Mouse (Mus musculus) spleen, postnatal 36 days (tissue): ENCODE measurements around the gene Whamm.

ENCODE experiments used
- DNase-seq, 2 experiments: peaks; one replicate each; pipeline ENCODE4 v3.0.0; 2022; ENCODE audit warnings: low spot score in 2 of 2, mixed read lengths in 1 of 2

Whamm gene

DNA sequence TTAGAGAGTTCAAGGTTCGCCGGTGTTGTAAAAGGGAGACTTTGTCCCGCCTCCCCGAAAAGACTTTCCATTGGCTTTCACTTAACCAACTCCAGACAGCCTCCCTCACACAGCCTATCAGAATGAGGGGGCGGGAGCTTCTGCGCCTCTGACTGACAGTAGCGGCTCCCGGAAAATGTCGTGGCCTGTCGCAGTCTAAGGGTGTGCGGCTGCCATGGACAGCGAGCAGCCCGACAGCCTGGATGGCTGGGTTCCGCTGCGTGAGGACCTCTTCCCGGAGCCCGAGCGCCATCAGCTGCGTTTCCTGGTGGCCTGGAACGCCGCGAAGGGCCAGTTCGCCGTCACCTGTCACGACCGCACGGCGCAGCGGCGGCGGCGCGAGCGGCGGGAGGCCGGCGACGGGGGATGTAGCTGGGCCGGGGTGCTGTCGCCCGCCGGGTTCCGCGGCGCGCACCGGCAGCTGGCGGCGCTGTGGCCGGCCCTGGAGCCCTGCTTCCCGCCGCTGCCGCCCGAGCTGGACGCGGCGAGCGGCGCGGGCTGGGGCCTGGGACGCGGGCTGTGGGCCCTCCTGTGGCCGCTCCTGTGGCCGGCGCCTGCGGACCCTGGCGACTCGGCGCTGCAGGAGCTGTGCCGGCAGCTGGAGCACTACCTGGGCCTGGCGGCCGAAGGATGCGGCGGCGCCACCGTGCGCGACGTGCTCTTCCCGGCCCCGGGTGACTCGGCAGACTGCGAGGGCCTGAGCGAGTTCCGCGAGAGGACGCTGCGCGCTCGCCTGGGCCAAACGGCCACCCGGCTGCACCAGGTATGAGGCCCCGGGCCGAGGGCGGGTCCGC, at the start of gene Whamm:
Whamm (plus strand) TSS at position 159 of the 833 bp plus-strand sequence.
- DNase-seq: peak; percentile 94 to 95

DNA sequence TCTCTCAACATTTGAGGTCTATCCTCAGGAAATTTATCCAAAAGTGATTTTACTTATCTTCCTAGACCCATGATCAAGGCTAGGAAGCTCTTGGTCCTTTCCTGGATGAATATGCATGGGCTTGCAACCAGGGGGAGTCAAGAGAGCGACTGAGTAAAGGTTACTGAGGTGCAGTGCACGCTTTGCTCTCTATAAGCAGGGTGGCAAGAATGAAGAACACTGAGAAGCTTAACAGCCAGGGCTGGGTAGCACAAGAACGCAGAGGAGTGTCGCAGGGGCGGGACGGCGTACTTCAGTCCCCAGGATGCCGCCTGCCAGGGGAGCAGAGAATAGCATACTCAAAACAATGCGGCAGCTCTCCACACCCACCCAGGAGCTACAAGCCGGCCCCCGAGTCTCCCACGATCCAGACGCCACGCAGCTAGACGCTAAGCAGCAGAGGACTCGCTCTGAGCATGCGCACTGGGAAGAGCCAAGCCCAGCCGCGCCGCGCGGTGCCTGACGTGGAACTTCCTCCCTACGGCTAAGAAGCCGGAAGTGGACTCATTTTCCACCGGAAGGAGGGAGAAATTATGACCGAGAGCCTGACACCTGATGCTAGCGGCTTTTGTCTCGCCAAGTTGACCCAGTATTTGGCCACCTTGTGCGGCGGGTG, 47.9 kb upstream of the Whamm start:
- peak; percentile 87 to 90 for DNase-seq

- DNase-seq: no peak
These were observed 47.4 kb upstream of the Whamm start for GRCm38 (mm10) chr7:81523663-81524017.

DNA sequence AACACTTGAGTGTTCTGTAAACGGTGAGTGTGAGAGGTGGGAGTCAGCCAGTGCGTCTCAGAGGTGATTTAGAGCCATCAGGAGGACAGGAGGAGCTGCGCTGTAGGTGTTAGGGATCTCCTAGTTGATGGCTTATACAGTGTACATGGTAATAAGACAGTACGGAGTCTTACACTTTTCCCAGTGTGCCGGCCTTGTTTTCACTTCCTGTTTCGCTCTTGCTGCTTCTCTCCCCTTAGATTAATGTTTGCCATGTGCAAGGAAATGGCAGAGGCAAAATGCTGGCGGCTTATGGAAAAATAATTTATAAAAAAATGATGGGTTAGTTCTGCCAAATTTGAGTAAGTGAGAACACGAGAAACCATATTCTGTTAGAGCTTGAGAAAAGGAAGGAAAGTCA, 42.1 kb upstream of the Whamm start:
- DNase-seq: no peak

DNA sequence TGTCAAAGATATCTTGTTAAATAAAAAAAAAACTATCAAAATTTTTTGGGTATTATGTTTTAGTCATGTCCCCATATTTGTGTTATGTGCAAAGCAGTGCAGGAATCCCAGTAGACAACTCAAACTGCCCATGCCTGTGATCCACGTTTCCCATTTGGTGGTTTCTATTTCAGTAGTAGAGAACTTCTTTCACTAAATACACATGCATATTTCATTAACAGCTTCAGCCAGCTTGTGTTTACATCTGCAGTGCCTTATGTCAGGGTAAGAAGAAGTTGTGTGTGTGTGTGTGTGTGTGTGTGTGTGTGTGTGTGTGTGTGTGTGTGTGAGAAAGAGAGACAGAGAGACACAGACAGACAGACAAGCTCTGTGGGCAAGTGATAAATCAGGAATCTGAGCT, 39.6 kb upstream of the Whamm start:
- DNase-seq: no peak

DNA sequence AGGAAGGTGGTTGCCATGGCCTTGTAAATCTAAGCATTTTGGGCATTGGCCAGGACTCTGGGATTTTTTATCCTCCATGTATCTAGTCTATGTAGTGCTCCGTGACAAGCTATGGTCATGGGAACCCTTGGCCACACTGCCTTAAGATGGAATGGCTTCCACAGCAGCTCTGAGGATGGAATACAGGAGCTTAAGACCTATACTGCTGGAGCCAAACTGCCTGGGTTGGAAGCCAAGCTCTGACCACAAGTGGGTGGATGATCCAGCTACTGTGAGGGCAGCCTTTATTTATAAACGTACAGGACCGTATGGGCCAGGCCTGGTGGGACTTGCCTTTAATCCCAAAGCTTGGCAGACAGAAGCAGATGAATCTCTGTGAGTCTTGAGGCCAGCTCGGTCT, 34.6 kb upstream of the Whamm start:
- no peak for DNase-seq

GRCm38 (mm10) chr7:81538070-81538675, 32.9 kb upstream of the Whamm start:
- DNase-seq: peak in 1 of 2 experiments; percentile 4

GRCm38 (mm10) chr7:81539565-81539964, 31.5 kb upstream of the Whamm start:
- DNase-seq: no peak

- no peak for DNase-seq
These were observed 30.1 kb upstream of the Whamm start for GRCm38 (mm10) chr7:81540999-81541398.

- DNase-seq: no peak
These were observed 29.0 kb upstream of the Whamm start for GRCm38 (mm10) chr7:81541924-81542524.

DNA sequence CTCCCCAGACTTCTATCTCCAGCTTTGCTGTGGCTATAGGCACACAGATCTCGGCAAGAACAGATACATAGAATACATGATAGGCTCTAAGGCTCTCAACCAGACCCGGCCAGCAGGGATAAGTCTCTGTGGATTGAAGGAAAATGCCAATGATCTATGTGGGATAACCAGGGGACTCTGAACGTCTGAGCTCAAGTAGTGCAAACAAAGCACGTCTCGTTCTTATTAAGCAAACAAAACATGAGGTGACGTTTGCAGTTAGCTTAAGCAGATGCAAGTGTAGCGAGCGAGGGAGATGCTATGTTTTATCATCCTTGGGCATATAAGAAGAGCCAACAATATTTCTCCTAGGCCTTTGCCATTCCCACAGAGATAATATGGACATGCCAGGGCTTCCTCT, 28.1 kb upstream of the Whamm start:
- no peak for DNase-seq

DNA sequence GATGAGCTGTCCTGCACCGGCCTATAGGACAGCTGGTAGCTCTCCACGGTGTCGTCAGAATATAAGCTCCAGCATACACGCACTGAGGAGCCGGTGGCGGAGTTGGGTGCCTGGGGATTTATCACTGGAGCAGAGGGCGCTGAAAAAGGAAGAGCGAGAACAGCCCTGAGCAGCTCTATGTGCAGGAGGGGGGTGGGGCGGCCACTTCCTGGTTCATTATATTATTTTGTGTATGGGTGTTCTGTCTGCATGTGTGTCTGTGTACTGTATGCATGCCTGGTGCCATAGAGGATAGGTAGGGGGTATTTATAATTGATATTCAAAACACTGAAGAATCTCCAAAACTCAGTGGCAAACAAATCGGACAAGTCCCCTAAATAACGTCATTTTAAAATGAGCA, 22.2 kb upstream of the Whamm start:
- DNase-seq: no peak

- no peak for DNase-seq
These were observed 17.5 kb upstream of the Whamm start for GRCm38 (mm10) chr7:81553589-81553988.

DNA sequence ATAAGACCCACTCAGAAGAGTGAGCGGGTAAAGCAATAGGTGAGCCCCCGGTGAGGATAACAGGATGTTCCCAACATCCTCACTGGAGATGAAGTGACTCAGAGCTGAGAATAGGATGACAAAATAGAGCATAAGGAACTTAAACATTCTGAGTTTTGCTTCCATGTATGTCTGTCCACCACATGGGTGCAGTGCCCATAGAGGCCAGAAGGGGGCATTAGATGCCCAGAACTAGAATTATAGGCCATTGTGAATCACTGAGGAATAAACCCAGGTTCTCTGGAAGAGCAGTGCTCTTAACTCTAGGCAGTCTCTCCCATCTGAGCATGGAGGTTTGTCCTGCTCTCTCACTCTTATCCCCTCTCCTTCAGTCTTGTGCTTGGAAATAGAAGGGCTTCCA, 16.7 kb upstream of the Whamm start:
- peak in 1 of 2 experiments; percentile 11 for DNase-seq

DNA sequence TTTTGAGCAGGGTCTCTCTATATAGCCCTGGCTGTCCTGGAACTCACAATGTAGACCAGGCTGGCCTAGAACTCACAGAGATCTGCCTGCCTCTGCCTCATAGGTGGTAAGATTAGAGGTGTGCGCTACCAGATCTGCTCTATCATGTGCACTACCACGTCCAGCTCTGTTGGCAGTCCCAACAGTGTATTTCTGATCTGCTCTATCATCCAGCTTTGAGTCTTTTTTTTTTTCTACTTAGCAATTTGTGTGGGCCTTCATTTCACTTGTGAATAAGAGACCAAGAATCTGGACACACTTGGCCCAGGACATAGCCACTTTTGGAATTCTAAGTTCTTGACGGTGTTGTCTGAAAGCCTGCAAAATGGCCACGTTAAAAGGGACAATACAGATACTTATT, 14.2 kb upstream of the Whamm start:
- no peak for DNase-seq

GRCm38 (mm10) chr7:81557252-81557984, 13.6 kb upstream of the Whamm start:
- DNase-seq: no peak

DNA sequence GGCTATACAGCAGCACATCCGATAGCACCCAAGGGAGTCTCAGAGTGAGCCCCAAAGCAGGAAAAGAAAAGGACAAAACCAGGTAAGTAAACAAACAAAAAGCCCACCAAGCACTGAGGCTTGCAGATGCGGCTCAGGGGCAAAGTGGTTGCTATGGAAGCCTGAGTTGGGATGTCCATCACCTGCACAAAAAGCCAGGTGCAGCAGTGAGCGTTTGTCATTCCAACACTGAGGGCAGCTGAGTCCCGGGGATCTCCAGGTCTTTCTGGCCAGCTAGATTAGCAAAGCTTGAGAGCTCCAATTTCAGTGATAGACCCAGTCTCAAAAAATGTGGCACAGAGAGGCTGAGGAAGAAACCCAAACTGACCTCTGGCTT, 13.1 kb upstream of the Whamm start:
- no peak for DNase-seq

- DNase-seq: no peak
These were observed 11.7 kb upstream of the Whamm start for GRCm38 (mm10) chr7:81559231-81559980.

- no peak for DNase-seq
These were observed 10.7 kb upstream of the Whamm start for GRCm38 (mm10) chr7:81560101-81561049.

GRCm38 (mm10) chr7:81561211-81561610, 9.9 kb upstream of the Whamm start:
- DNase-seq: no peak
